Mouse (Mus musculus): ENCODE measurements around the gene Prkce.

Gene Prkce

GRCm38 (mm10) chr17:86376389-86376788 lies 208.8 kb downstream of the Prkce start:
- peak in 1 of 2 experiments; percentile 8 for DNase-seq

GRCm38 (mm10) chr17:86377863-86378262 lies 210.3 kb downstream of the Prkce start:
- no peak for DNase-seq

GRCm38 (mm10) chr17:86378611-86379010 lies 211.0 kb downstream of the Prkce start:
- DNase-seq: peak in 1 of 2 experiments; percentile 45

- DNase-seq: peak in 1 of 2 experiments; percentile 12
Observed at GRCm38 (mm10) chr17:86379405-86380137, 212.0 kb downstream of the Prkce start.

- DNase-seq: no peak
Observed at GRCm38 (mm10) chr17:86381464-86381863, 213.9 kb downstream of the Prkce start.

- no peak for DNase-seq
Observed at GRCm38 (mm10) chr17:86382885-86383284, 215.3 kb downstream of the Prkce start.

- DNase-seq: no peak
Observed at GRCm38 (mm10) chr17:86383699-86384572, 216.4 kb downstream of the Prkce start.

GRCm38 (mm10) chr17:86392475-86392874 lies 224.9 kb downstream of the Prkce start:
- peak in 1 of 2 experiments; percentile 4 for DNase-seq

- DNase-seq: peak in 1 of 2 experiments; percentile 5
Observed at GRCm38 (mm10) chr17:86393191-86393590, 225.6 kb downstream of the Prkce start.

GRCm38 (mm10) chr17:86397097-86397496 lies 229.5 kb downstream of the Prkce start:
- DNase-seq: peak in 1 of 2 experiments; percentile 8

GRCm38 (mm10) chr17:86397647-86398046 lies 230.1 kb downstream of the Prkce start:
- DNase-seq: peak in 1 of 2 experiments; percentile 18

- DNase-seq: peak in 1 of 2 experiments; percentile 15
Observed at GRCm38 (mm10) chr17:86398226-86398625, 230.6 kb downstream of the Prkce start.

- DNase-seq: peak; percentile 59 to 82
Observed at GRCm38 (mm10) chr17:86400032-86400431, 232.4 kb downstream of the Prkce start.

- DNase-seq: peak; percentile 18 to 49
Observed at GRCm38 (mm10) chr17:86404795-86405501, 237.4 kb downstream of the Prkce start.

- DNase-seq: no peak
Observed at GRCm38 (mm10) chr17:86405644-86406043, 238.1 kb downstream of the Prkce start.

GRCm38 (mm10) chr17:86407921-86408613 lies 240.5 kb downstream of the Prkce start:
- peak; percentile 36 to 38 for DNase-seq

GRCm38 (mm10) chr17:86408614-86409006 lies 241.0 kb downstream of the Prkce start:
- DNase-seq: no peak

- no peak for DNase-seq
Observed at GRCm38 (mm10) chr17:86409485-86409884, 241.9 kb downstream of the Prkce start.

GRCm38 (mm10) chr17:86410496-86410895 lies 242.9 kb downstream of the Prkce start:
- no peak for DNase-seq

GRCm38 (mm10) chr17:86412141-86412540 lies 244.6 kb downstream of the Prkce start:
- peak in 1 of 2 experiments; percentile 43 for DNase-seq

- DNase-seq: no peak
Observed at GRCm38 (mm10) chr17:86414608-86415007, 247.0 kb downstream of the Prkce start.

- no peak for DNase-seq
Observed at GRCm38 (mm10) chr17:86415989-86416388, 248.4 kb downstream of the Prkce start.
